Mouse (Mus musculus) cerebellum, adult 2 months (tissue): ENCODE results near the gene Ercc6l2.

ENCODE experiments used
- CTCF ChIP-seq: fragments of 200-500 bp; IDR thresholded peaks from 2 replicates; pipeline ENCODE4 v1.5.1; 2011; ENCODE audit warnings: low read depth, mild to moderate bottlenecking, control low read depth, low read length, moderate library complexity, borderline replicate concordance; ENCODE audit not compliant: insufficient read depth
- POLR2A ChIP-seq: fragments of 200-500 bp; IDR thresholded peaks from 2 replicates; pipeline ENCODE4 v1.6.1; 2011; ENCODE audit warnings: low read length, control low read depth, borderline replicate concordance; ENCODE audit not compliant: insufficient read depth

- TF ChIP-seq CTCF: no peak
- no peak for TF ChIP-seq POLR2A
These were observed 3.6 kb upstream of the Ercc6l2 start for GRCm38 (mm10) chr13:63811477-63811876.
